17 mouse cellular contexts compared by ENCODE assay signal in the genomic region with DNA sequence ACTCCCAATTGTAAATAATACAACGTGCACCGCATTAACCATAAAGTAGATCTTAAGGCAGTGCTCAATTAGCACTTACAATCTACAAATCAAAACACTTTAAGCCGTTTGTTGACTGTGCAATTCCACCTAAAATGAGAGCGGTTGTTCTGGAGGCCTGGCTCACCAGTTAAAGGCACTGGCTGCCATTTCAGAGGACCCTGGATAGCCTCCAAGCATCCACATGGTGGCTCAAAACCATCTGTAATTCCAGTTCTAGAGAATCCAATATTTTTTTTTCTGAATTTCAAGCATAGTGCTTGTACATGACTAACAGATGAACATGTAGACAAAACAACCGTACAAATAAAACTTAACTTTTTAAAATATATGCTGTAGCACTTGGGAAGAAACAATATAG.
"Had no signal": no experiment of that assay in that cellular context is flagged by ENCODE, and none has a peak within 500 bp of the region (broad histone marks: within the 10 kb centered on the region; RNA-seq: fewer than 3 reads in every experiment).

No protein-coding gene starts in this region.

- H3K27ac ChIP-seq: midbrain, embryonic 10.5 days; midbrain, embryonic 12.5 days; neural tube, embryonic 13.5 days; neural tube, embryonic 15.5 days had no signal

- H3K4me3 ChIP-seq: midbrain, embryonic 10.5 days; midbrain, embryonic 12.5 days; myocyte; neural tube, embryonic 13.5 days; neural tube, embryonic 15.5 days had no signal

- H3K4me1 ChIP-seq: midbrain, embryonic 12.5 days had no signal

- H3K27me3 ChIP-seq: midbrain, embryonic 12.5 days; neural tube, embryonic 13.5 days; neural tube, embryonic 15.5 days had no signal

- DNase-seq: lung, embryonic 14.5 days; lung, postnatal 10 days; lung, postnatal 4 days; midbrain, embryonic 14.5 days; retina, postnatal 1 day; right cerebral cortex, adult 18-20 months; right cerebral cortex, postnatal 25 days; right cerebral cortex, postnatal 4 days; spleen, adult 18-20 months; thymus, adult 18-20 months; thymus, postnatal 14 days; thymus, postnatal 36 days had no signal
